Mouse (Mus musculus) ES-E14 (cell line): ENCODE data around the gene Rrbp1. TPM values are rescaled to one million over a fixed set of nuclear protein-coding genes. Genes with fewer than 3 reads are reported as not detected.

Source experiments
- DNase-seq: peaks from one replicate; pipeline ENCODE4 v3.0.0-alpha.2; 2013; ENCODE audit warnings: low read depth, low spot score
- H3K27ac ChIP-seq: 2 replicates; pipeline ENCODE4 v1.5.1; 2012; ENCODE audit warnings: low read depth, mild to moderate bottlenecking, low read length, moderate library complexity, mixed read lengths; ENCODE audit not compliant: poor library complexity, insufficient read depth, severe bottlenecking
- H3K36me3 ChIP-seq: 2 replicates; pipeline ENCODE4 v1.6.1; 2012; ENCODE audit warnings: mild to moderate bottlenecking, low read length, moderate library complexity, mixed read lengths; ENCODE audit not compliant: control insufficient read depth, poor library complexity, insufficient read depth, severe bottlenecking
- H3K4me1 ChIP-seq, 2 experiments: fragments of 150-350 bp in 1 of 2; sonication (generic) in 1 of 2; 2 replicates each; pipeline ENCODE4 v1.6.1; 2012; ENCODE audit warnings: low read length in 2 of 2, mild to moderate bottlenecking in 1 of 2, mixed read lengths in 1 of 2; ENCODE audit not compliant: control insufficient read depth in 2 of 2, insufficient read depth in 2 of 2, poor library complexity in 1 of 2
- H3K4me3 ChIP-seq, 2 experiments: fragments of 150-350 bp in 1 of 2; sonication (generic) in 1 of 2; 2 replicates each; pipeline ENCODE4 v1.5.1; 2012; ENCODE audit warnings: low read length in 2 of 2, low read depth in 1 of 2, mild to moderate bottlenecking in 1 of 2, mixed read lengths in 1 of 2; ENCODE audit not compliant: insufficient read depth in 1 of 2, poor library complexity in 1 of 2, severe bottlenecking in 1 of 2
- H3K9ac ChIP-seq: 2 replicates; pipeline ENCODE4 v1.6.1; 2012; ENCODE audit warnings: low read depth, mild to moderate bottlenecking, low read length, mixed read lengths; ENCODE audit not compliant: poor library complexity, insufficient read depth, severe bottlenecking
- H3K9me3 ChIP-seq: fragments of 150-350 bp; sonication (generic); 2 replicates; pipeline ENCODE4 v1.6.1; 2012; ENCODE audit warnings: low read depth, mild to moderate bottlenecking, low read length; ENCODE audit not compliant: control insufficient read depth, insufficient read depth
- CHD2 ChIP-seq: IDR thresholded peaks from 2 replicates; pipeline ENCODE4 v1.6.1; 2014; ENCODE audit warnings: mild to moderate bottlenecking, low read depth, low read length, inconsistent platforms
- HCFC1 ChIP-seq: IDR thresholded peaks from 2 replicates; pipeline ENCODE4 v1.6.1; 2012; ENCODE audit warnings: low read length, inconsistent platforms, borderline replicate concordance; ENCODE audit not compliant: insufficient read depth
- MAFK ChIP-seq: IDR thresholded peaks from 2 replicates; pipeline ENCODE4 v1.6.1; 2014; ENCODE audit warnings: mild to moderate bottlenecking, low read depth, low read length, inconsistent platforms; ENCODE audit not compliant: insufficient read depth
- ZC3H11A ChIP-seq: IDR thresholded peaks from 2 replicates; pipeline ENCODE4 v1.6.1; 2012; ENCODE audit warnings: low read depth, mild to moderate bottlenecking, inconsistent platforms, low read length, borderline replicate concordance
- ZNF384 ChIP-seq: IDR thresholded peaks from 2 replicates; pipeline ENCODE4 v1.6.1; 2012; ENCODE audit warnings: low read depth, low read length, inconsistent platforms
- in situ Hi-C, 2 experiments: fragments of 600-800 bp; cut with MboI; formaldehyde crosslinking; loops; one replicate each; pipeline ENCODE4 v1.15.1; 2025; ENCODE audit warnings: low sequenced_read_pairs in 2 of 2, inconsistent platforms in 1 of 2; ENCODE audit not compliant: unreplicated experiment in 2 of 2
- total RNA-seq: library from RNA; depleted of rRNA; stranded (reverse); fragments of 300-350 nt; gene quantifications from 2 replicates; pipeline ENCODE4 v1.2.3, GENCODE M21; 2012

Rrbp1 gene
- total RNA-seq, 1 experiment = 251 TPM

DNA sequence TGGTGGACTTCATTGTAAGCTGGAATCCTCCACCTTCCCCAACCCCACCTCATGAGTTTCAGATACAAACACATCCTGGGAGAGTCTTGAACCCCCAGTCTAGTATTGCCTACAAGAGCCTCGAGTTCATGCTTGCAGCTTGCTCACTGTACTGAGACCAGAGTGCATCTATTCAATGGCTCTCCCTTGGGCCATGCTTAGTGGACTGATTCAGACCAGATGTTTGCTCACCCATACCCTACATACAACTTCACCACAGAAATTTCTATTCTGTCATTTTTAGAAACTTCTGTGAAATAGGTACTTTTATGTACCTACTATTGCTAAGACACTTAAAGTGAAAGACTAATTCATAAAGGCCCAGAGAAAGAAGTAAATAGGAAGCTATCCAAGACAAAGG lies 18.1 kb downstream of the Rrbp1 start:
- no peak for TF ChIP-seq HCFC1
- no peak for TF ChIP-seq ZNF384
- TF ChIP-seq ZC3H11A = no peak
- TF ChIP-seq MAFK = no peak
- TF ChIP-seq CHD2 = no peak
- no peak for DNase-seq
- Histone ChIP-seq H3K36me3 (peaks cover 1% of the 10 kb centered on the region; the same call in 1 of the 2 replicates), H3K4me3 (no peak overlapping the region), H3K9me3 (no peaks in the 10 kb centered on the region), H3K27ac (no peak overlapping the region), H3K9ac (no peak overlapping the region), H3K4me1 (no peaks in the 10 kb centered on the region)
- in situ Hi-C loops = no loop called here

DNA sequence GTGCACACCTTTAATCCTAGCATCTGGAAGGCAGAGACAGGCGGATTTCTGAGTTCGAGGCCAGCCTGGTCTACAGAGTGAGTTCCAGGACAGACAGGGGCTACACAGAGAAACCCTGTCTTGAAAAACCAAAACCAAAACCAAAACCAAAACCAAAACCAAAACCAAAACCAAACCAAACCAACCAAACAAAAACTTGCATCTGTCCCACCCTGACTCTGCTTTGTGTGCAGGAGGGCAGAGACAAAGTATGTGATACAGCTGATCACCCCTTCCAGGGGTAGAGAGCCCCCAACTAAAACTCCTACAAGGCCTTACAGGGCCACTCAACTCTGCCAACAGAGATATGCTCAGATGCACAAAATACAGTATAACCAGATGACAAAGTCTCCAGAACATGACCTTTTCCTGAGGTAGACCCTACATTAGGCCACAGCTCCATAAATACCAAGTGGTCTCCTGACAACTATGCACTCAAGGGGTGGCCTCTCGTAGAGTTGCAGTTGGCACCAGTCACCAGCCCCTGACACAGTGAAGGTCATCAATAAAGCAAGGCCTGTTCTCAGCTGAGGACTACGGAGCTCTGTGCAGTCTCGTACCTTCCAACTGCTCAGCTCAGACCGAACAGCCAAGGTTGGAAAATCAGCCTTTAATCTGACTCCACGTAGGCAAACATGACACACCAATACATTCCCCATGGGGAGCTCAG lies 18.9 kb downstream of the Rrbp1 start:
- Histone ChIP-seq H3K9me3 (no peaks in the 10 kb centered on the region), H3K36me3 (peaks cover 1% of the 10 kb centered on the region; the same call in 1 of the 2 replicates), H3K4me3 (no peak overlapping the region), H3K4me1 (no peaks in the 10 kb centered on the region), H3K27ac (no peak overlapping the region), H3K9ac (no peak overlapping the region)
- no peak for DNase-seq
- in situ Hi-C loops = no loop called here
- no peak for TF ChIP-seq MAFK
- no peak for TF ChIP-seq ZNF384
- no peak for TF ChIP-seq ZC3H11A
- TF ChIP-seq HCFC1 = no peak
- no peak for TF ChIP-seq CHD2

DNA sequence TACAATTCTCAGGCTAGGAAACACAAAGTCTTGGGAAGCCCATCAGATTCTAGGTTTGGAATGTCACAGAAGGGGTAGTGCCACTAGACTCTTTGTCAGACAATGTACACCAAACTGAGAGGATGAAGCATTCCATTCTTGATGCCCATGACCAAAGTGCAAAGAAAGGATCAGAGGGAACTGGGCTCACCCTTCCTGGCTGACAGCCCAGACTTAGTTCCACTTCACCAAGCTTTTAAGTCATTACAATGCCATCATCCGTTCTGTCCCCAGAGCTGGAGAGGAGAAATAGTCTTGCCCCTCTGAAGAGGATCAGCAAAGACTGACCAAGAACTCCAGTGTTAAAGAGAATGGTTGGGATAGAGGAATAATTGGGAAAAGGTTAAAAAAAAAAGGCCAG lies 20.1 kb downstream of the Rrbp1 start:
- in situ Hi-C loops = no loop called here
- DNase-seq = no peak

DNA sequence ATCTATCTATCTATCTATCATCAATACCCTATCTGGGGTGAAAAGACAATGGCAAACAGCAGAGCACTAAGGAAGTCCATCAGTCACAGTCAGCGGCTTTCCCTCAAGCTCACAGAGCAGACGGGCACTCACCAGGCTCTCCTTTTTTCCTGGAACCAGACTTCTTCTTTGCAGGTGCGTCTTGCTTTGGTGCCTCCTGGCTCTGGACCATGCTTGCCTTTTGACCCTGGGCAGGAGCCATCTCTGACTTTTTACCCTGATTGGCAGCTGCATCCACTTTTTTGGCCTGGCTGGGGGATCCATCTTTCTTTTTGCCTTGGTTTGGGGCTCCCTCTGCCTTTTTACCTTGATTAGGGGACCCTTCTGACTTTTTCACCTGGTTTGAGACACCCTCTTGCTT lies 23.0 kb downstream of the Rrbp1 start:
- H3K9me3 ChIP-seq = no peaks in the 10 kb centered on the region
- in situ Hi-C loops = no loop called here
- no peak overlapping the region for H3K4me3 ChIP-seq
- H3K4me1 ChIP-seq = 0 out of 4 replicates have a peak, but pooled peaks cover 0 to 2% of the 10 kb centered on the region in 2 experiments
- TF ChIP-seq ZC3H11A (no peak), ZNF384 (no peak), HCFC1 (no peak), CHD2 (no peak), MAFK (no peak)
- H3K9ac ChIP-seq = no peak overlapping the region
- H3K27ac ChIP-seq = no peak overlapping the region
- no peak for DNase-seq
- H3K36me3 ChIP-seq = peaks cover 5% of the 10 kb centered on the region; the same call in 1 of the 2 replicates

More for the DNA sequence above, 20.1 kb downstream of the Rrbp1 start:
- Histone ChIP-seq H3K4me1 (no peaks in the 10 kb centered on the region), H3K9me3 (no peaks in the 10 kb centered on the region), H3K4me3 (no peak overlapping the region), H3K36me3 (peaks cover 3% of the 10 kb centered on the region; the same call in 1 of the 2 replicates), H3K27ac (no peak overlapping the region), H3K9ac (no peak overlapping the region)
- TF ChIP-seq HCFC1 (no peak), ZNF384 (no peak), MAFK (no peak), CHD2 (no peak), ZC3H11A (no peak)
